Mouse (Mus musculus): ENCODE measurements around the gene Ap1s2.

The Ap1s2 gene

GRCm38 (mm10) chrX:163908337-163909250 lies at the start of gene Ap1s2:
Ap1s2 (plus strand) TSS chrX:163909017.
- DNase-seq (ENCODE audit: low read depth, low spot score): peak; percentile 88

- DNase-seq (ENCODE audit: low read depth, low spot score): no peak
These were observed 41.0 kb upstream of the Ap1s2 start for GRCm38 (mm10) chrX:163867711-163868379.

- DNase-seq (ENCODE audit: low read depth, low spot score): no peak
These were observed 40.0 kb upstream of the Ap1s2 start for GRCm38 (mm10) chrX:163868659-163869278.

- DNase-seq (ENCODE audit: low read depth, low spot score): no peak
These were observed 32.9 kb upstream of the Ap1s2 start for GRCm38 (mm10) chrX:163875932-163876331.

- no peak for DNase-seq (ENCODE audit: low read depth, low spot score)
These were observed 32.2 kb upstream of the Ap1s2 start for GRCm38 (mm10) chrX:163876636-163877035.

GRCm38 (mm10) chrX:163879039-163879438 lies 29.8 kb upstream of the Ap1s2 start:
- DNase-seq (ENCODE audit: low read depth, low spot score): no peak

- DNase-seq (ENCODE audit: low read depth, low spot score): no peak
These were observed 29.4 kb upstream of the Ap1s2 start for GRCm38 (mm10) chrX:163879461-163879860.

- DNase-seq (ENCODE audit: low read depth, low spot score): peak; percentile 1
These were observed 23.3 kb upstream of the Ap1s2 start for GRCm38 (mm10) chrX:163885539-163885981.

GRCm38 (mm10) chrX:163897354-163897753 lies 11.5 kb upstream of the Ap1s2 start:
- no peak for DNase-seq (ENCODE audit: low read depth, low spot score)

GRCm38 (mm10) chrX:163899431-163900020 lies 9.3 kb upstream of the Ap1s2 start:
- no peak for DNase-seq (ENCODE audit: low read depth, low spot score)

GRCm38 (mm10) chrX:163906861-163907260 lies 2.0 kb upstream of the Ap1s2 start:
- no peak for DNase-seq (ENCODE audit: low read depth, low spot score)

- no peak for DNase-seq (ENCODE audit: low read depth, low spot score)
These were observed 847 bp upstream of the Ap1s2 start for GRCm38 (mm10) chrX:163908003-163908336.

- peak; percentile 35 for DNase-seq (ENCODE audit: low read depth, low spot score)
These were observed 564 bp downstream of the Ap1s2 start for GRCm38 (mm10) chrX:163909381-163909780.

GRCm38 (mm10) chrX:163912791-163913190 lies 4.0 kb downstream of the Ap1s2 start:
- peak; percentile 17 for DNase-seq (ENCODE audit: low read depth, low spot score)

GRCm38 (mm10) chrX:163929550-163929949 lies 20.7 kb downstream of the Ap1s2 start:
- no peak for DNase-seq (ENCODE audit: low read depth, low spot score)

GRCm38 (mm10) chrX:163934731-163935130 lies 25.9 kb downstream of the Ap1s2 start:
- no peak for DNase-seq (ENCODE audit: low read depth, low spot score)

- no peak for DNase-seq (ENCODE audit: low read depth, low spot score)
These were observed 29.8 kb downstream of the Ap1s2 start for GRCm38 (mm10) chrX:163938587-163938986.

GRCm38 (mm10) chrX:163944381-163944780 lies 35.6 kb downstream of the Ap1s2 start:
- DNase-seq (ENCODE audit: low read depth, low spot score): no peak

GRCm38 (mm10) chrX:163951618-163952017 lies 42.8 kb downstream of the Ap1s2 start:
- DNase-seq (ENCODE audit: low read depth, low spot score): no peak

- DNase-seq (ENCODE audit: low read depth, low spot score): no peak
These were observed 48.6 kb downstream of the Ap1s2 start for GRCm38 (mm10) chrX:163957381-163957780.

GRCm38 (mm10) chrX:163957803-163958466 lies 49.1 kb downstream of the Ap1s2 start:
- peak; percentile 57 for DNase-seq (ENCODE audit: low read depth, low spot score)
